Mouse (Mus musculus) heart, postnatal 0 days (tissue): ENCODE data around the gene Arl2. TPM values are rescaled to one million over a fixed set of nuclear protein-coding genes. Genes with fewer than 3 reads are reported as not detected.
A peak's percentile ranks its signal among the peaks of the same experiment; 100 is the strongest.
"Not testable (repeated sequence)": the region's sequence is repeated elsewhere in the genome, so short reads cannot be mapped to it uniquely, and the experiment has no call there.

Source experiments
- ATAC-seq: fragments of 200-750 bp; cut with Nextera tagmentation; 2 replicates; pipeline ENCODE4 v1.8.0; 2017; ENCODE audit warnings: low read depth, moderate number of reproducible peaks, moderate library complexity; ENCODE audit not compliant: insufficient read depth
- DNase-seq: peaks from one replicate; pipeline ENCODE4 v3.0.0-alpha.2; 2016; ENCODE audit warnings: low spot score
- H3K27ac ChIP-seq: fragments of 300-500 bp; sonication (generic); 2 replicates; pipeline ENCODE4 v1.5.1; 2014; ENCODE audit warnings: low read depth, mild to moderate bottlenecking
- H3K27me3 ChIP-seq: fragments of 300-500 bp; sonication (generic); 2 replicates; pipeline ENCODE4 v1.6.1; 2014; ENCODE audit warnings: low read length, mixed read lengths; ENCODE audit not compliant: control insufficient read depth, insufficient read depth
- H3K36me3 ChIP-seq: fragments of 300-500 bp; sonication (generic); replicated peaks from 2 replicates; pipeline ENCODE4 v1.6.1; 2014; ENCODE audit warnings: low read length, mixed read lengths; ENCODE audit not compliant: control insufficient read depth, insufficient read depth
- H3K4me1 ChIP-seq: fragments of 300-500 bp; sonication (generic); 2 replicates; pipeline ENCODE4 v1.6.1; 2014; ENCODE audit warnings: antibody characterized with exemption; ENCODE audit not compliant: control insufficient read depth, insufficient read depth
- H3K4me2 ChIP-seq: fragments of 300-500 bp; sonication (generic); 2 replicates; pipeline ENCODE4 v1.6.1; 2014; ENCODE audit warnings: low read depth, mild to moderate bottlenecking, low read length, moderate library complexity
- H3K4me3 ChIP-seq: fragments of 300-500 bp; sonication (generic); 2 replicates; pipeline ENCODE4 v1.5.1; 2014; ENCODE audit warnings: low read depth, low read length
- H3K9ac ChIP-seq: fragments of 300-500 bp; sonication (generic); replicated peaks from 2 replicates; pipeline ENCODE4 v1.6.1; 2014; ENCODE audit warnings: low read depth, low read length, mixed read lengths
- H3K9me3 ChIP-seq: fragments of 300-500 bp; sonication (generic); replicated peaks from 2 replicates; pipeline ENCODE4 v1.6.1; 2016; ENCODE audit warnings: low read length; ENCODE audit not compliant: control insufficient read depth
- CTCF ChIP-seq: IDR thresholded peaks from 2 replicates; pipeline ENCODE4 v1.5.1; 2016; ENCODE audit warnings: antibody characterized with exemption, control low read depth, low read depth
- EP300 ChIP-seq: IDR thresholded peaks from 2 replicates; pipeline ENCODE4 v1.6.1; 2016; ENCODE audit warnings: antibody characterized with exemption, low read depth
- WGBS: fragments of 180-500 bp; shearing (Covaris S2); extraction: QIAGEN DNeasy Blood & Tissue Kit; methylation state at CpG from one replicate; pipeline ENCODE4 v1.1.7; 2014; 5-methylcytosine and 5-hydroxymethylcytosine counted together
- polyA plus RNA-seq: library from polyadenylated mRNA; unstranded; fragments of >200 nt; fragmentation: Nextera tagmentation; extraction: Ambion mirVana; gene quantifications from 2 replicates; pipeline ENCODE4 v1.2.1, GENCODE M21; 2015
- total RNA-seq: library from RNA; depleted of rRNA; stranded (reverse); fragments of >200 nt; gene quantifications from 2 replicates; pipeline ENCODE4 v1.2.3, GENCODE M21; 2014; ENCODE audit warnings: low replicate concordance

The Arl2 gene
- total and polyA plus RNA-seq, 2 experiments from 2014 or later, result 59.2 to 96.6 TPM

DNA sequence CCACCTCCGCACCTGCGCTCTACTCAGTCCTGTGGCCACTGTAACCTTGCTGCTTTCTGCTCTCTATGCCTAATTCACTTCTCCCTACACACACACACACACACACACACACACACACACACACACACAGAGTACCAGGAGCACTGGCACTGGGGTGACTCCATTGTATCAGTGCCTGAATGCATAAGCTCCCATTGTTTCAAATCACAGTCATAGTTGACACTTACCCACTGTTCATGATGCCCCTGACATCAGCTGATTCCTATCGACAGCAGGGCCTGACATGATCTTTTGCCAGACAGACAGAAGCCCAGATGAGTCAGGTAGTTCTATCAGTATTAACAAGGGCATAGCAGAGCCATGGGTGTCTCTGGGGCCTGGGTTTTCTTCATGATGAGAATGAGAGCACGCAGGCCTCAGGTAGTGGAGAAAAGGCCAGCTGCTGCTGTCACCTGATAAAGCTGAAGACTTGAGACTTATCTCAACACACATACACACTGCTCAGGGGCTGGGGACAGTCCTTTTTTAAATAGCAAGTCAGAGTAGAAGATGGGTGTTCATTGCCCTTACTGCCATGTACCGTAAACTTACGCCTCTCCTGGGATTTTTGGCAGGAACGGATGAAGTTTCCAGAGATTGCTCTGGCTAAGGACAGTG lies 9.0 kb downstream of the Arl2 start:
- H3K27ac ChIP-seq, result no peak overlapping the region
- no peak for ATAC-seq

DNA sequence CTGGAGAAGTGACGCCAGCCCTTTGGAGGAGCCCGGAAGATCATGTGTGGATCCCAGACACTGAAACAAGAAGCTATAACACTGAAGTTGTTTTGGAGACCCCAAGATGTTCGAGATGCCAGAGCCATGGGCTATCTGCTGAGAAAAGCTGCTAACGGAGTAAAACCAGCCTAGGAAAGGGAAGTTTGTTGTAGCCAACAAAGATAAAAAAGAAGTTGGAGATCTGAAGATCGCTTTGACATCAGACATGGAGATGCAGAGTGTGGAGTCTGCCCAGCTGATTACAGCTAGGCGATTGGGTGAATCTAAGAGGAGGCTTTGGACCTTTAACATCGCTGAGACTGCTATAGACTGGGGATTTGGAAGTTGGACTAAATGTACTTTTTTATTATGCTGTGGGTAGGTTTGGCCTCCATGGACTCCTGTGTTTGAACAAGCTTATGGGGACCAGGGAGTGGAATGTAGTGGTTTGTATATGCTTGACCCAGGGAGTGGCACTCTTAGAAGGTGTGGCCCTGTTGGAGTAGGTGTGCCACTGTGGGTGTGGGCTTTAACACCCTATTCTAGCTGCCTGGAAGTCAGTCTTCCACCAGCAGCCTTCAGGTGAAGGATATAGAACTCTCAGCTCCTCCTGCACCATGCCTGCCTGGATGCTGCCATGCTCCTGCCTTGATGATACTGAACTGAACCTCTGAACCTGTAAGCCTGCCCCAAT lies 10.8 kb downstream of the Arl2 start:
- not testable (repeated sequence) for H3K9me3 ChIP-seq, H3K9ac ChIP-seq, ATAC-seq, H3K36me3 ChIP-seq, H3K4me1 ChIP-seq, H3K27ac ChIP-seq, H3K4me2 ChIP-seq, H3K4me3 ChIP-seq, H3K27me3 ChIP-seq, DNase-seq
- 70% methylated on average over 7 of the region's 7 CpGs for WGBS

More for the DNA sequence above, 9.0 kb downstream of the Arl2 start:
- Histone ChIP-seq H3K36me3 (peaks cover 12% of the 10 kb centered on the region; the same call in 1 of the 2 replicates), H3K9me3 (no peaks in the 10 kb centered on the region), H3K4me1 (no peaks in the 10 kb centered on the region; the same call in 1 of the 2 replicates), H3K4me3 (no peak overlapping the region), H3K9ac (no peak overlapping the region), H3K27me3 (no peaks in the 10 kb centered on the region), H3K4me2 (no peak overlapping the region)
- TF ChIP-seq EP300, result no peak
- TF ChIP-seq CTCF, result no peak
- 78% methylated on average over 7 of the region's 7 CpGs for WGBS
- DNase-seq, result no peak

DNA sequence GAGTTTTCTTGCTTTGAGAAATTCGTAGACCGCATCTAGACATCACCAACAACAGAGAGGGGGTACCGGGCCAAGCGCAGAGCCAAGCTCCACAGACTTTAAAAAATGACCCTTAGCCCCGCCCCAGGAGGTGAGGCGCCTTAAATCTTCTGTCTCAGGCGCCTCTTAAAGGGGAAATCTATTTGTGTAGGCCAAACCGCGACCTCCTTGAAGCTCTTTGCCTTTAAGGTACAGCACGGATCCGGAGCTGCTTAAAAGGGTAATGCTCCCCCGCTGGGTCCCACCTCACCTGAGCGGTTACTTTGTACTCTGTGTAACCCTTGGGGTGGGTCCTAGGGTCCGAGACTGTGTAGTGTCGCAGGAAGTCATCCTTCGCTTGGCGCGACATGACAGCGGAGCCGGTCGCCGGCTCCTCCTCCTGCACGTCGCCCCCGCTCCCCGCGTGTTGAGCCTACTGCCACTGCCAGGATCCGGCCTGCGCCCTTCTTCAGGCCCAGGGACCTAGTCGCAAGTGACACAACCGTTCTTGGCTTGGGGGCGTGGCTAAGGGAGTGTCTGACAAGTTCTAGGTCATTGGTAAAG lies 13.5 kb downstream of the Arl2 start, which contains the start of gene Snx15:
Gene Snx15 (minus strand): TSS at position 545 of the 582 bp plus-strand sequence.
- no peaks in the 10 kb centered on the region; the same call in 1 of the 2 replicates for H3K4me1 ChIP-seq
- H3K4me3 ChIP-seq, result peak within 1 kb of the TSS; percentile 49
- DNase-seq, result peak; percentile 98
- H3K9me3 ChIP-seq, result no peaks in the 10 kb centered on the region
- H3K4me2 ChIP-seq, result peak within 1 kb of the TSS; percentile 61
- peak within 1 kb of the TSS; percentile 43; the same call in 1 of the 2 replicates for H3K9ac ChIP-seq
- peak within 1 kb of the TSS; percentile 89 for H3K27ac ChIP-seq
- H3K27me3 ChIP-seq, result no peaks in the 10 kb centered on the region
- no peaks in the 10 kb centered on the region for H3K36me3 ChIP-seq
- ATAC-seq, result peak; percentile 97
- TF ChIP-seq CTCF, result no peak
- TF ChIP-seq EP300, result peak; percentile 68
- WGBS, result under 1% methylated on average over 32 of the region's 32 CpGs

DNA sequence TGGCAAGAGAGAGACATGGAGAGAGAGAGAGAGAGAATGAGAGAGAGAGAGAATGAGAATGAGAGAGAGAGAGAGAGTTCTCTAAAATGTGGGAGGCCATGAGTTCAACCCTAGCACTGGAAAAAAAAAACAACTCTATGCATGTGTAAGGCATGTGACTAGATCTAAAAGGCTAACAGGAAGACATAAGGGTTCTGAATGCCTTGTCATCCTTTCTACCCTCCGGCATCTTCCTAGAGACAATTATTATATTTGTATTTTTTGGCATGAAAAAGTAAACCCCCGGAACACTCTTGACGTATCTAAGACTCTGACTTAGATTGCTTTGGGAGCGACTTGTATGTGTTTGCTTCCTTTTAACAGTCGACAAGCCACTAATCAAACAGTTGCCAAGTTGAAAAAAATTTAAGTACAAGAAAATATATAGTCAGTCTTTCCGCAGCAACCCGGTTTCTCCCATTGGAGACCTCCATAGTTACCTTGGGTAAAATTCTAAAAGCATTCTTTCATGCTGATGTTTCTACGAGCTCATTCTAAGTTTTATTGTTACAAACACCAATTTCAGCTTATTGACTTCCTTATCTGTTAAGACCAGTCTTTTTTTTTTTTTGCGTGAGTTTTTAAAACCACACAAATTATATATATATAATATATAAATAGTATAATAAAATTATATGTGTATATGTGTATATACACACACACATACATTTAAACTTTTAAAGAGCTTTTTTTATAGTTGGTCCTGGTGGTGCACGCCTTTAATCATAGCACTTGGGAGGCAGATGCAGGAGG lies 14.4 kb downstream of the Arl2 start:
- H3K27me3 ChIP-seq, result no peaks in the 10 kb centered on the region
- peak overlapping the region; percentile 49 for H3K4me3 ChIP-seq
- ATAC-seq (no peak), DNase-seq (no peak)
- TF ChIP-seq EP300 (no peak), CTCF (no peak)
- H3K4me2 ChIP-seq, result peak overlapping the region; percentile 61
- H3K4me1 ChIP-seq, result no peaks in the 10 kb centered on the region; the same call in 1 of the 2 replicates
- no peaks in the 10 kb centered on the region for H3K9me3 ChIP-seq
- H3K9ac ChIP-seq, result no peak overlapping the region
- 63% methylated on average over 10 of the region's 10 CpGs for WGBS
- no peaks in the 10 kb centered on the region for H3K36me3 ChIP-seq
- H3K27ac ChIP-seq, result peak overlapping the region; percentile 89; the same call in 1 of the 2 replicates

DNA sequence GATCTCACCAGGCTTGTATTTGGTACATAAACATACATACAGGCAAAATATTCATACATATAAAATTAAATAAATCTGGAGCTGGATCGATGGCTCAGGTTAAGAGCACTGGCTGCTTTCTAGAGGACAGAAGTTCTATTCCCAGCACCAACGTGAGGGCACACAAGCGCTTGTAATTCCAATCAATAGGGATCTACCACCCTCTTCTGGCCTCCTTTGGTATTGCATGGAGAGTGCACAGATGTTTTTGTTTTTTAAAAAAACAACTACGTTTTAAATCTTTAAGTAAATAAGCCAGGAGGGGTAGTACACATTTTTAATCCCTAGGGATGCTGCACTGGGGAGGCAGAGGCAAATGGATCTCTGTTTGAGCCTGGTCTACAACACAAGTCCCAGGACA lies 15.1 kb downstream of the Arl2 start:
- Histone ChIP-seq H3K27me3 (no peaks in the 10 kb centered on the region), H3K36me3 (no peaks in the 10 kb centered on the region), H3K4me2 (no peak overlapping the region), H3K4me3 (no peak overlapping the region), H3K9me3 (no peaks in the 10 kb centered on the region), H3K9ac (no peak overlapping the region), H3K4me1 (no peaks in the 10 kb centered on the region; the same call in 1 of the 2 replicates), H3K27ac (no peak overlapping the region)
- WGBS, result 24% methylated on average over 4 of the region's 4 CpGs
- ATAC-seq, result no peak
- no peak for TF ChIP-seq EP300
- peak; percentile 71 for TF ChIP-seq CTCF
- DNase-seq, result no peak
